ENCODE assay signal across 7 mouse cellular contexts in genomic region chr5:90194831-90195230, GRCm38 (mm10). TPM values are rescaled to one million over a fixed set of nuclear protein-coding genes. Genes with fewer than 3 reads are reported as not detected.
A peak's percentile ranks its signal among the peaks of the same experiment; 100 is the strongest.
DNase-seq lines count a peak whose midpoint lies in the region; ATAC-seq and TF ChIP-seq lines count a peak whose summit lies in the region.

No protein-coding gene starts in this region.

- no peak overlapping the region for H3K4me2 ChIP-seq in lung, embryonic 16.5 days (ENCODE audit: low read depth, low read length)

- peak; percentile 59; the same call in 1 of the 2 replicates for ATAC-seq in lung, embryonic 16.5 days (ENCODE audit: low read depth)

- H3K27ac ChIP-seq in MEL (ENCODE audit: control insufficient read depth, low read depth, low read length), result no peak overlapping the region
- H3K27ac ChIP-seq in lung, embryonic 16.5 days (ENCODE audit: low read length), result no peak overlapping the region

- peak; percentile 60 to 85 (median 74) for TF ChIP-seq CTCF in MEL (IDR thresholded peaks at IDR 0.05 in 2 of 3, conservative IDR thresholded peaks at IDR 0.05 in 1 of 3; ENCODE audit: control insufficient read depth in 1 of 3, insufficient read depth in 1 of 3, low read depth in 2 of 3, low read length in 3 of 3, poor library complexity in 1 of 3, severe bottlenecking in 1 of 3)

- no peak overlapping the region for H3K4me3 ChIP-seq in MEL (ENCODE audit: control insufficient read depth in 1 of 2, insufficient read depth in 1 of 2, low read depth in 2 of 2, low read length in 2 of 2)
- no peak overlapping the region for H3K4me3 ChIP-seq in lung, embryonic 16.5 days (ENCODE audit: low read length)

- intact Hi-C loops in gastrocnemius, postnatal 14 days (cut with DNase I; ENCODE audit: low total_unique reads), result loop anchor here (5.0 kb wide), 1 partner anchor 358 kb away; no protein-coding TSS in a partner anchor

- no peak overlapping the region for H3K9ac ChIP-seq in MEL (ENCODE audit: control insufficient read depth, low read depth, low read length, poor library complexity, severe bottlenecking)
- no peak overlapping the region for H3K9ac ChIP-seq in lung, embryonic 16.5 days (ENCODE audit: low read length)

- peaks cover 2 to 7% of the 10 kb centered on the region in 2 experiments for H3K27me3 ChIP-seq in MEL (ENCODE audit: control insufficient read depth in 1 of 2, insufficient read depth in 2 of 2, low read length in 2 of 2)
- no peaks in the 10 kb centered on the region for H3K27me3 ChIP-seq in lung, embryonic 16.5 days (ENCODE audit: control insufficient read depth, insufficient read depth, low read depth, low read length)

- TF ChIP-seq EP300 in MEL (IDR thresholded peaks at IDR 0.05; ENCODE audit: low read depth in 1 of 2, low read length in 2 of 2), result no peak

- no peaks in the 10 kb centered on the region for H3K9me3 ChIP-seq in MEL (replicated peaks; ENCODE audit: insufficient read depth, low read length)
- no peaks in the 10 kb centered on the region for H3K9me3 ChIP-seq in lung, embryonic 16.5 days (ENCODE audit: control insufficient read depth, low read length)

- 16% methylated on average over 6 of the region's 6 CpGs for WGBS in large intestine, adult 2 months
- 19% methylated on average over 6 of the region's 6 CpGs for WGBS in lung, embryonic 16.5 days

- DNase-seq in CD4-positive helper T cell, adult 2 months (ENCODE audit: low read depth, low spot score), result peak; percentile 14
- peak; percentile 74 for DNase-seq in MEL (ENCODE audit: low read depth, low spot score)
- DNase-seq in cerebellum, postnatal 36 days, result peak; percentile 33 to 57
- peak; percentile 47 for DNase-seq in gastrocnemius, postnatal 14 days
- DNase-seq in large intestine, adult 2 months (ENCODE audit: low read depth, low spot score), result peak; percentile 36
- DNase-seq in right cerebral cortex, adult 2 months (ENCODE audit: low spot score in 2 of 2), result peak; percentile 80 to 89

- H3K4me1 ChIP-seq in MEL (ENCODE audit: control insufficient read depth in 1 of 2, insufficient read depth in 2 of 2, low read length in 2 of 2), result no peaks in the 10 kb centered on the region
- H3K4me1 ChIP-seq in lung, embryonic 16.5 days (replicated peaks; ENCODE audit: control insufficient read depth, insufficient read depth, low read length), result no peaks in the 10 kb centered on the region

- peak; percentile 88 for TF ChIP-seq RAD21 in MEL (IDR thresholded peaks at IDR 0.05; ENCODE audit: low read depth, low read length)

- no peak for TF ChIP-seq POLR2A in MEL (IDR thresholded peaks at IDR 0.05; ENCODE audit: control insufficient read depth in 1 of 2, insufficient read depth in 1 of 2, low read depth in 1 of 2, low read length in 2 of 2, poor library complexity in 1 of 2)

- no peaks in the 10 kb centered on the region for H3K79me2 ChIP-seq in MEL (ENCODE audit: control insufficient read depth, insufficient read depth, low read length, poor library complexity)

- no peaks in the 10 kb centered on the region for H3K36me3 ChIP-seq in MEL (ENCODE audit: control insufficient read depth in 1 of 2, insufficient read depth in 2 of 2, low read length in 2 of 2)
- no peaks in the 10 kb centered on the region for H3K36me3 ChIP-seq in lung, embryonic 16.5 days (ENCODE audit: control insufficient read depth, insufficient read depth, low read length)

TF ChIP-seq in MEL, 35 proteins besides CTCF, POLR2A, EP300 and RAD21:
- TF ChIP-seq POLR2AphosphoS2 (IDR thresholded peaks at IDR 0.05; ENCODE audit: low read length), result no peak
- no peak for TF ChIP-seq NELFE (IDR thresholded peaks at IDR 0.05; ENCODE audit: low read depth, low read length)
- TF ChIP-seq CHD1 (IDR thresholded peaks at IDR 0.05; ENCODE audit: low read depth, low read length), result no peak
- peak; percentile 82 for TF ChIP-seq SMC3 (IDR thresholded peaks at IDR 0.05; ENCODE audit: low read depth, low read length)
- TF ChIP-seq MEF2A (IDR thresholded peaks at IDR 0.05; ENCODE audit: extremely low read depth, insufficient replicate concordance, low read depth, low read length, poor library complexity, severe bottlenecking), result no peak
- TF ChIP-seq UBTF (IDR thresholded peaks at IDR 0.05; ENCODE audit: borderline replicate concordance, insufficient read depth, low read depth, low read length), result no peak
- no peak for TF ChIP-seq USF1 (IDR thresholded peaks at IDR 0.05; ENCODE audit: low read depth, low read length)
- no peak for TF ChIP-seq TAL1 (IDR thresholded peaks at IDR 0.05; ENCODE audit: low read length)
- TF ChIP-seq CHD2 (IDR thresholded peaks at IDR 0.05; ENCODE audit: low read length), result no peak
- TF ChIP-seq RCOR1 (IDR thresholded peaks at IDR 0.05; ENCODE audit: low read depth, low read length), result no peak
- no peak for TF ChIP-seq MAX (IDR thresholded peaks at IDR 0.05; ENCODE audit: low read length)
- no peak for TF ChIP-seq ZMIZ1 (IDR thresholded peaks at IDR 0.05; ENCODE audit: low read depth, low read length)
- TF ChIP-seq ZC3H11A (IDR thresholded peaks at IDR 0.05; ENCODE audit: low read depth, low read length), result peak; percentile 88
- TF ChIP-seq TBP (IDR thresholded peaks at IDR 0.05; ENCODE audit: low read depth, low read length), result no peak
- no peak for TF ChIP-seq E2F4 (IDR thresholded peaks at IDR 0.05; ENCODE audit: borderline replicate concordance, low read depth, low read length)
- no peak for TF ChIP-seq MXI1 (IDR thresholded peaks at IDR 0.05; ENCODE audit: low read depth, low read length)
- TF ChIP-seq MYB (IDR thresholded peaks at IDR 0.05; ENCODE audit: low read depth, low read length), result no peak
TF ChIP-seq in MEL: peak in this region for 2.

RNA-seq across cellular contexts. Expression of gene Cox18, which starts 29.0 kb away (rescaled TPM):
- 30.0 and 34.4 TPM in 2 replicates for total RNA-seq in MEL (2012; rRNA removed)
- polyA plus RNA-seq in MEL (2012; ENCODE audit: insufficient read depth in 1 of 2, insufficient read length in 2 of 2, low read depth in 1 of 2, low replicate concordance in 2 of 2, missing spikeins in 1 of 2), result 10 to 100 TPM in 1 of 2 experiments, not detected in 1; 77.0 TPM
- 1 to 10 TPM; 7.9 to 8.7 TPM for total RNA-seq in gastrocnemius, postnatal 14 days (2021)
- 21.4 and 23.7 TPM in 2 replicates for polyA plus RNA-seq in large intestine, adult 2 months (2012; rRNA removed)
- 27.9 and 29.1 TPM in 2 replicates for polyA plus RNA-seq in lung, embryonic 16.5 days (2015; fragmentation: Nextera tagmentation; extraction: Ambion mirVana)

Comparison
In these comparisons a context has a peak if more than half of its experiments do, and no peak if none do; other contexts are left out.
1. DNase-seq: peak in every context shown above with its lines; median percentile 84 in right cerebral cortex, adult 2 months; 74 in MEL; 47 in gastrocnemius, postnatal 14 days; 45 in cerebellum, postnatal 36 days; 36 in large intestine, adult 2 months; 14 in CD4-positive helper T cell, adult 2 months.